Mouse (Mus musculus) right cerebral cortex, adult 2 months (tissue): ENCODE results near the gene Pip.

ENCODE experiments used
- DNase-seq, 2 experiments: peaks; one replicate each; pipeline ENCODE4 v3.0.0; 2021 to 2022; ENCODE audit warnings: low spot score in 2 of 2

Gene Pip

GRCm38 (mm10) chr6:41847235-41847634 is at the start of gene Pip:
Gene Pip, plus strand, starts transcription at chr6:41847535.
- DNase-seq, result no peak

GRCm38 (mm10) chr6:41824086-41824485 is 23.2 kb upstream of the Pip start:
- no peak for DNase-seq

GRCm38 (mm10) chr6:41829516-41829915 is 17.8 kb upstream of the Pip start:
- DNase-seq, result no peak

- DNase-seq, result no peak
Observed at GRCm38 (mm10) chr6:41852689-41853088, 5.4 kb downstream of the Pip start, which contains the start of gene Sval2. Gene Sval2, plus strand, starts transcription at chr6:41852989.

- DNase-seq, result no peak
Observed at GRCm38 (mm10) chr6:41864038-41864437, 16.7 kb downstream of the Pip start.
